Mouse (Mus musculus) retina, embryonic 14.5 days (tissue): ENCODE results near the gene Ten1.

ENCODE experiments used
- DNase-seq: peaks from one replicate; pipeline ENCODE4 v3.0.0-alpha.2; 2015; ENCODE audit warnings: low spot score

Ten1 gene

GRCm38 (mm10) chr11:116237742-116238395 is 39.2 kb downstream of the Ten1 start, which contains the start of gene Evpl:
Evpl (minus strand) TSS chr11:116238077.
- no peak for DNase-seq

- peak; percentile 72 for DNase-seq
Measured at GRCm38 (mm10) chr11:116239797-116240196, 41.1 kb downstream of the Ten1 start.

- DNase-seq, result peak; percentile 59
Measured at GRCm38 (mm10) chr11:116241744-116242235, 43.1 kb downstream of the Ten1 start.

GRCm38 (mm10) chr11:116244580-116244979 is 45.9 kb downstream of the Ten1 start:
- no peak for DNase-seq

- no peak for DNase-seq
Measured at GRCm38 (mm10) chr11:116245616-116246015, 47.0 kb downstream of the Ten1 start.

GRCm38 (mm10) chr11:116247502-116248222 is 49.0 kb downstream of the Ten1 start:
- no peak for DNase-seq

- peak; percentile 16 for DNase-seq
Measured at GRCm38 (mm10) chr11:116250898-116251297, 52.2 kb downstream of the Ten1 start.

- DNase-seq, result no peak
Measured at GRCm38 (mm10) chr11:116253076-116253600, 54.5 kb downstream of the Ten1 start.

- no peak for DNase-seq
Measured at GRCm38 (mm10) chr11:116254627-116255026, 56.0 kb downstream of the Ten1 start.

GRCm38 (mm10) chr11:116255090-116255981 is 56.7 kb downstream of the Ten1 start:
- DNase-seq, result no peak

GRCm38 (mm10) chr11:116255982-116256675 is 57.5 kb downstream of the Ten1 start:
- DNase-seq, result no peak

- DNase-seq, result no peak
Measured at GRCm38 (mm10) chr11:116259461-116259860, 60.8 kb downstream of the Ten1 start.

- no peak for DNase-seq
Measured at GRCm38 (mm10) chr11:116260259-116260658, 61.6 kb downstream of the Ten1 start.
